Mouse (Mus musculus): ENCODE results near the gene Ndufs7. TPM values are rescaled to one million over a fixed set of nuclear protein-coding genes. Genes with fewer than 3 reads are reported as not detected.
A peak's percentile ranks its signal among the peaks of the same experiment; 100 is the strongest.
"Not testable (repeated sequence)": the region's sequence is repeated elsewhere in the genome, so short reads cannot be mapped to it uniquely, and the experiment has no call there.

Ndufs7 gene
- polyA plus RNA-seq, 1 experiment from 2014 or later, result 294 TPM

- peaks cover 49% of the 10 kb centered on the region for H3K36me3 ChIP-seq
- no peaks in the 10 kb centered on the region for H3K27me3 ChIP-seq
- H3K4me3 ChIP-seq (replicated peaks), result no peak overlapping the region
- peak overlapping the region; percentile 62 for H3K27ac ChIP-seq
- peak overlapping the region; percentile 48 for H3K9ac ChIP-seq
- no peaks in the 10 kb centered on the region for H3K9me3 ChIP-seq (replicated peaks)
- WGBS (ENCODE audit: insufficient replicate concordance), result 41% methylated on average over 5 of the region's 5 CpGs
- peaks cover 41% of the 10 kb centered on the region for H3K4me1 ChIP-seq (replicated peaks)
- ATAC-seq (ENCODE audit: low read depth) (no peak), DNase-seq (no peak)
- H3K4me2 ChIP-seq, result no peak overlapping the region
These were observed 4.0 kb upstream of the Ndufs7 start for GRCm38 (mm10) chr10:80244791-80245399.

DNA sequence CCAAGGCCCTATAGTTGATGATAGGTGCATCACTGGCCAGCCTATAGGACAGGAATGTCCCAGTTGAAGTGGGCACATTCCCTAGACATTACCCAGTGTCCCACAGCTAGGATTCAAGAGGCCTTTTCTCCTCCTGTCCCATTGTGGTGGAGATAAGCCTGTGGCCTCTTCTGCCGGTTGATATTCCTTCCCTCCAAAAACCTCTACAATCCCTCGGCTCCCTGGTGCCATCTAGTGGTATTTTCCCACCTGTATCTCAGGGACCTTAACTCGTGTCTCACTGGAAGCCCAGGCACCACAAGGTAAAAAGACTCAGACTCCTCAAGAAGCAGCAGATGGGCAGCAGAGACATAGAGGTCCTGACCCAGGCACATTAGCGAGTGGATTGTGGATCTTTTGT, 3.3 kb upstream of the Ndufs7 start:
- H3K9me3 ChIP-seq (replicated peaks), result no peaks in the 10 kb centered on the region
- peak overlapping the region; percentile 62 for H3K27ac ChIP-seq
- peaks cover 48% of the 10 kb centered on the region for H3K4me1 ChIP-seq (replicated peaks)
- H3K4me3 ChIP-seq (replicated peaks), result no peak overlapping the region
- ATAC-seq (ENCODE audit: low read depth) (no peak), DNase-seq (peak; percentile 76)
- 5% methylated on average over 4 of the region's 4 CpGs for WGBS (ENCODE audit: insufficient replicate concordance)
- peak overlapping the region; percentile 48 for H3K9ac ChIP-seq
- H3K4me2 ChIP-seq, result no peak overlapping the region
- H3K36me3 ChIP-seq, result peaks cover 42% of the 10 kb centered on the region
- no peaks in the 10 kb centered on the region for H3K27me3 ChIP-seq

- ATAC-seq (ENCODE audit: low read depth) (no peak), DNase-seq (no peak)
- Histone ChIP-seq H3K27me3 (no peaks in the 10 kb centered on the region), H3K4me2 (peak overlapping the region; percentile 90), H3K4me3 (replicated peaks) (peak overlapping the region; percentile 82; the same call in 1 of the 2 replicates), H3K4me1 (replicated peaks) (peaks cover 57% of the 10 kb centered on the region), H3K9me3 (replicated peaks) (no peaks in the 10 kb centered on the region), H3K36me3 (peaks cover 31% of the 10 kb centered on the region), H3K9ac (peak overlapping the region; percentile 31; the same call in 1 of the 2 replicates), H3K27ac (no peak overlapping the region)
- 63% methylated on average over 6 of the region's 6 CpGs for WGBS (ENCODE audit: insufficient replicate concordance)
These were observed 1.1 kb upstream of the Ndufs7 start for GRCm38 (mm10) chr10:80247849-80248248.

DNA sequence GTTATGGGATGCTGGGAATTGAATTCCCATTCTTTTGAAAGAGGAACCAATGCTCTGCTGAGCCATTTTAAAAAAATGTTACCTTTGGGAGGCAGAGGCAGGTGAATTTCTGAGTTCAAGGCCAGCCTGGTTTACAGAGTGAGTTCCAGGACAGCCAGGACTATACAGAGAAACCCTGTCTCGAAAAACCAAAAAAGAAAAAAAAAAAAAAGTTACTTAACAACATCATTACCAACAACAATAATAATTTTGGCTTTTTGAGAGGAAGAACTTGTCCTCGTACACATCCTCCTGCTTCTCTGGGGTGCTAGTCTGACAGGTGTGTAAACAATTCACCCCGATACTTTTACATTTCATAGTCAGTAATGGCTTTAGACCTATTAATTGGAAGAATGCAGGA, 484 bp upstream of the Ndufs7 start:
- H3K27ac ChIP-seq, result peak overlapping the region; percentile 20; the same call in 1 of the 2 replicates
- peaks cover 30% of the 10 kb centered on the region for H3K36me3 ChIP-seq

GRCm38 (mm10) chr10:80250059-80250458, 1.1 kb downstream of the Ndufs7 start:
- H3K36me3 ChIP-seq, result peaks cover 33% of the 10 kb centered on the region
- peak overlapping the region; percentile 90 for H3K4me2 ChIP-seq
- DNase-seq (no peak), ATAC-seq (ENCODE audit: low read depth) (no peak)
- H3K4me1 ChIP-seq (replicated peaks), result peaks cover 64% of the 10 kb centered on the region
- no peaks in the 10 kb centered on the region for H3K9me3 ChIP-seq (replicated peaks)
- H3K27me3 ChIP-seq, result no peaks in the 10 kb centered on the region
- peak overlapping the region; percentile 90 for H3K9ac ChIP-seq
- WGBS (ENCODE audit: insufficient replicate concordance), result 34% methylated on average over 2 of the region's 2 CpGs
- peak overlapping the region; percentile 82 for H3K4me3 ChIP-seq (replicated peaks)
- H3K27ac ChIP-seq, result peak overlapping the region; percentile 90

More for the DNA sequence above, 484 bp upstream of the Ndufs7 start:
- Histone ChIP-seq H3K9ac (peak overlapping the region; percentile 31; the same call in 1 of the 2 replicates), H3K4me2 (peak overlapping the region; percentile 90), H3K4me1 (replicated peaks) (peaks cover 59% of the 10 kb centered on the region), H3K4me3 (replicated peaks) (peak overlapping the region; percentile 82)
- DNase-seq; H3K27me3 ChIP-seq; H3K9me3 ChIP-seq (replicated peaks); ATAC-seq (ENCODE audit: low read depth): not testable (repeated sequence)
- 24% methylated on average over 3 of the region's 3 CpGs for whole genome bisulfite sequencing (ENCODE audit: insufficient replicate concordance)

DNA sequence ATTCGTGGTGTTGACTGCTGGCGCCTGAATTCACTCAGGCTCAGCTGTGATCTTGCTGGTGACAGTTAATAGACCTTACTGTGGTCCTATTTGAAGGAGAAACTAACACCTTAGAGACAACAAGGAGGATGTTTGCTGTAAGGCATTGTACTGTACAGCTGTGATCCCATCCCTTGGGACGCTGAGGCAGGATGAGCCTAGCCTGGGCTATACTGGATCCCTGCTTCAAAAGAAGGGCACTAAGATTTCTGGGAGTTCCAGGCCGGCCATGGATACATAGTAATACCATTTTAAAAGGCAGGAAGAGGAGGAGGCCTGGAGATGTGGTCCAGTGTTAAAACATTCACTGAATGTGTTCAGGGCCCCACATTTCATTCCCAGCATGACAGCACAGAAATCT, 1.7 kb downstream of the Ndufs7 start:
- Histone ChIP-seq H3K4me3 (replicated peaks) (peak overlapping the region; percentile 82), H3K4me2 (peak overlapping the region; percentile 90), H3K36me3 (peaks cover 38% of the 10 kb centered on the region), H3K27me3 (no peaks in the 10 kb centered on the region), H3K4me1 (replicated peaks) (peaks cover 59% of the 10 kb centered on the region), H3K9me3 (replicated peaks) (no peaks in the 10 kb centered on the region), H3K9ac (peak overlapping the region; percentile 90), H3K27ac (no peak overlapping the region)
- 70% methylated on average over 4 of the region's 4 CpGs for WGBS (ENCODE audit: insufficient replicate concordance)
- ATAC-seq (ENCODE audit: low read depth) (no peak), DNase-seq (no peak)

DNA sequence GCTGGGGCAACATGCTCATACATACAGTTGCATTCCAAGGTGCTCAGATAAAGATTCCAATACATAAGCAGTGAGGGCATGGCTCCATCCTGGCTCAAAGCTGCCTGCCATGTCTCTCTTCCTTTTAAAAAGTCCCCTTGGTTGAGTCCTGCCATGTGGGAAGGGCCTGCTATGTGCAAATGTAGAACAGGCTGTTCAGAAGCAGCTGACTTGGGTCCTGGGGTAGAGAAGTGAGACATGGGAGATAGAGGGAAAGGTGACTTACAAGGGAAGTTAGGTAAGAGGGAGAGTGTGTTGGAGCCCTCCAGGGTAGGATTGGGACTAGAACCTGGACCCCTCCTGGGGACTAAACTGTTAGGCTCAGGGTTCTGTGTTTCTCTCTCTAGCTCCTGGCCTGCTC, 3.1 kb downstream of the Ndufs7 start:
- Histone ChIP-seq H3K9ac (no peak overlapping the region), H3K9me3 (replicated peaks) (no peaks in the 10 kb centered on the region), H3K27me3 (no peaks in the 10 kb centered on the region), H3K27ac (no peak overlapping the region), H3K4me2 (no peak overlapping the region), H3K4me3 (replicated peaks) (no peak overlapping the region), H3K4me1 (replicated peaks) (peaks cover 52% of the 10 kb centered on the region), H3K36me3 (peaks cover 53% of the 10 kb centered on the region)
- ATAC-seq (ENCODE audit: low read depth), result no peak
- no peak for DNase-seq

- H3K27ac ChIP-seq, result no peak overlapping the region
- H3K4me1 ChIP-seq (replicated peaks), result peaks cover 51% of the 10 kb centered on the region
- no peak for DNase-seq
- ATAC-seq (ENCODE audit: low read depth), result no peak
- H3K27me3 ChIP-seq, result no peaks in the 10 kb centered on the region
- no peaks in the 10 kb centered on the region for H3K9me3 ChIP-seq (replicated peaks)
- H3K36me3 ChIP-seq, result peaks cover 58% of the 10 kb centered on the region
- no peak overlapping the region for H3K4me2 ChIP-seq
- H3K9ac ChIP-seq, result no peak overlapping the region
- WGBS (ENCODE audit: insufficient replicate concordance), result 83% methylated on average over 11 of the region's 11 CpGs
- no peak overlapping the region for H3K4me3 ChIP-seq (replicated peaks)
These were observed 3.8 kb downstream of the Ndufs7 start for GRCm38 (mm10) chr10:80252493-80253274.

DNA sequence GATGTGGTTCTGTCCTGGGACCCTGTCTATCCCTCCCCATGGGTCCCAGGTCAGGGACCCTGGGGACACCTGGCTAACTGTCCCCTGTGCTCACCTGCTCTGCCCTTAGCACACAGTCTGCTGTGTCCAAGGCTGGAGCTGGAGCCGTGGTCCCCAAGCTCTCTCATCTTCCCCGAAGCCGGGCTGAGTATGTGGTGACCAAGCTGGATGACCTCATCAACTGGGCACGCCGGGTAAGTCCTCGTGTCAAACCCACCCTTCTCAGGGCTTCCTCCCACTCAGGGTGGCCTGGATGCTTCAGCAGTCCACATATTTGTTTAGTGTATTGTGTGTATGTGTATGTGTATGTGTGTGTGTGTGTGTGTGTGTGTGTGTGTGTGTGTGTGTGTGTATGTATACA, 4.6 kb downstream of the Ndufs7 start:
- ATAC-seq (ENCODE audit: low read depth), result no peak
- Histone ChIP-seq H3K4me3 (replicated peaks) (no peak overlapping the region), H3K9me3 (replicated peaks) (no peaks in the 10 kb centered on the region), H3K36me3 (peaks cover 66% of the 10 kb centered on the region), H3K9ac (no peak overlapping the region), H3K4me2 (no peak overlapping the region), H3K4me1 (replicated peaks) (peaks cover 51% of the 10 kb centered on the region), H3K27ac (no peak overlapping the region), H3K27me3 (no peaks in the 10 kb centered on the region)
- 90% methylated on average over 6 of the region's 6 CpGs for WGBS (ENCODE audit: insufficient replicate concordance)
- DNase-seq, result no peak

- Histone ChIP-seq H3K4me1 (replicated peaks) (peaks cover 60% of the 10 kb centered on the region), H3K27me3 (no peaks in the 10 kb centered on the region), H3K9me3 (replicated peaks) (no peaks in the 10 kb centered on the region), H3K27ac (no peak overlapping the region), H3K4me3 (replicated peaks) (no peak overlapping the region), H3K9ac (no peak overlapping the region), H3K36me3 (peaks cover 76% of the 10 kb centered on the region), H3K4me2 (no peak overlapping the region)
- 87% methylated on average over 26 of the region's 26 CpGs for WGBS (ENCODE audit: insufficient replicate concordance)
- no peak for ATAC-seq (ENCODE audit: low read depth)
- no peak for DNase-seq
These were observed 5.7 kb downstream of the Ndufs7 start for GRCm38 (mm10) chr10:80254331-80255297.

Data from liver, embryonic 13.5 days (tissue).